Mouse (Mus musculus): ENCODE data around the gene Tas2r104. TPM values are rescaled to one million over a fixed set of nuclear protein-coding genes. Genes with fewer than 3 reads are reported as not detected.

Tas2r104 gene
- not detected in 2 replicates for polyA plus RNA-seq (2012; rRNA removed)

GRCm38 (mm10) chr6:131685644-131686043, at the start of gene Tas2r104:
Gene Tas2r104, minus strand, starts transcription at chr6:131685744.
- Histone ChIP-seq H3K4me3 (ENCODE audit: extremely low read depth, insufficient read depth, insufficient read length) (no peak within 1 kb of the TSS), H3K4me1 (ENCODE audit: control insufficient read depth, insufficient read depth, insufficient read length) (no peaks in the 10 kb centered on the region), H3K27ac (ENCODE audit: insufficient read depth, low read length) (no peak within 1 kb of the TSS), H3K27me3 (ENCODE audit: control insufficient read depth, insufficient read depth, low read length) (no peaks in the 10 kb centered on the region), H3K36me3 (ENCODE audit: control insufficient read depth, insufficient read depth, low read length) (no peaks in the 10 kb centered on the region)
- TF ChIP-seq POLR2A (IDR thresholded peaks at IDR 0.05; ENCODE audit: low read depth, low read length) (no peak), CTCF (IDR thresholded peaks at IDR 0.05; ENCODE audit: extremely low read depth, insufficient read depth, insufficient read length, insufficient replicate concordance) (no peak)
- 80% methylated on average over 1 of the region's 1 CpGs for WGBS
- no peak for DNase-seq (ENCODE audit: low read depth in 1 of 2, low spot score in 2 of 2)

GRCm38 (mm10) chr6:131712803-131713202, 27.3 kb upstream of the Tas2r104 start:
- DNase-seq (ENCODE audit: low read depth in 1 of 2, low spot score in 2 of 2) = no peak
- no peak for TF ChIP-seq POLR2A (IDR thresholded peaks at IDR 0.05; ENCODE audit: low read depth, low read length)
- TF ChIP-seq CTCF (IDR thresholded peaks at IDR 0.05; ENCODE audit: extremely low read depth, insufficient read depth, insufficient read length, insufficient replicate concordance) = no peak
- no peak overlapping the region for H3K4me3 ChIP-seq (ENCODE audit: extremely low read depth, insufficient read depth, insufficient read length)
- H3K27ac ChIP-seq (ENCODE audit: insufficient read depth, low read length) = no peak overlapping the region
- H3K4me1 ChIP-seq (ENCODE audit: control insufficient read depth, insufficient read depth, insufficient read length) = no peaks in the 10 kb centered on the region
- H3K27me3 ChIP-seq (ENCODE audit: control insufficient read depth, insufficient read depth, low read length) = no peaks in the 10 kb centered on the region
- no peaks in the 10 kb centered on the region for H3K36me3 ChIP-seq (ENCODE audit: control insufficient read depth, insufficient read depth, low read length)
- 51% methylated on average over 7 of the region's 7 CpGs for WGBS

- H3K4me3 ChIP-seq (ENCODE audit: extremely low read depth, insufficient read depth, insufficient read length) = no peak within 1 kb of the TSS
- H3K27me3 ChIP-seq (ENCODE audit: control insufficient read depth, insufficient read depth, low read length) = no peaks in the 10 kb centered on the region
- TF ChIP-seq POLR2A (IDR thresholded peaks at IDR 0.05; ENCODE audit: low read depth, low read length) (no peak), CTCF (IDR thresholded peaks at IDR 0.05; ENCODE audit: extremely low read depth, insufficient read depth, insufficient read length, insufficient replicate concordance) (no peak)
- no peak for DNase-seq (ENCODE audit: low read depth in 1 of 2, low spot score in 2 of 2)
- no peaks in the 10 kb centered on the region for H3K36me3 ChIP-seq (ENCODE audit: control insufficient read depth, insufficient read depth, low read length)
- H3K4me1 ChIP-seq (ENCODE audit: control insufficient read depth, insufficient read depth, insufficient read length) = no peaks in the 10 kb centered on the region
- H3K27ac ChIP-seq (ENCODE audit: insufficient read depth, low read length) = no peak within 1 kb of the TSS
Measured at GRCm38 (mm10) chr6:131689963-131690362, 4.4 kb upstream of the Tas2r104 start, which contains the start of gene Tas2r114. Gene Tas2r114, minus strand, starts transcription at chr6:131690063.

- Histone ChIP-seq H3K27me3 (ENCODE audit: control insufficient read depth, insufficient read depth, low read length) (no peaks in the 10 kb centered on the region), H3K4me3 (ENCODE audit: extremely low read depth, insufficient read depth, insufficient read length) (no peak within 1 kb of the TSS), H3K27ac (ENCODE audit: insufficient read depth, low read length) (no peak within 1 kb of the TSS), H3K4me1 (ENCODE audit: control insufficient read depth, insufficient read depth, insufficient read length) (no peaks in the 10 kb centered on the region), H3K36me3 (ENCODE audit: control insufficient read depth, insufficient read depth, low read length) (no peaks in the 10 kb centered on the region)
- DNase-seq (ENCODE audit: low read depth in 1 of 2, low spot score in 2 of 2) = no peak
- 73% methylated on average over 1 of the region's 1 CpGs for WGBS
- TF ChIP-seq POLR2A (IDR thresholded peaks at IDR 0.05; ENCODE audit: low read depth, low read length) (no peak), CTCF (IDR thresholded peaks at IDR 0.05; ENCODE audit: extremely low read depth, insufficient read depth, insufficient read length, insufficient replicate concordance) (no peak)
Measured at GRCm38 (mm10) chr6:131687395-131687794, 1.9 kb upstream of the Tas2r104 start, which contains the start of gene Tas2r105. Gene Tas2r105, minus strand, starts transcription at chr6:131687495.

- no peak for DNase-seq (ENCODE audit: low read depth in 1 of 2, low spot score in 2 of 2)
- WGBS = 76% methylated on average over 3 of the region's 3 CpGs
Measured at GRCm38 (mm10) chr6:131678786-131679185, 6.8 kb downstream of the Tas2r104 start, which contains the start of gene Tas2r106. Gene Tas2r106, minus strand, starts transcription at chr6:131678886.

GRCm38 (mm10) chr6:131660049-131660448, 25.5 kb downstream of the Tas2r104 start, which contains the start of gene Tas2r107:
Gene Tas2r107, minus strand, starts transcription at chr6:131660149.
- H3K4me3 ChIP-seq (ENCODE audit: extremely low read depth, insufficient read depth, insufficient read length) = no peak within 1 kb of the TSS
- H3K27me3 ChIP-seq (ENCODE audit: control insufficient read depth, insufficient read depth, low read length) = no peaks in the 10 kb centered on the region
- no peaks in the 10 kb centered on the region for H3K36me3 ChIP-seq (ENCODE audit: control insufficient read depth, insufficient read depth, low read length)
- TF ChIP-seq CTCF (IDR thresholded peaks at IDR 0.05; ENCODE audit: extremely low read depth, insufficient read depth, insufficient read length, insufficient replicate concordance) (no peak), POLR2A (IDR thresholded peaks at IDR 0.05; ENCODE audit: low read depth, low read length) (no peak)
- no peak for DNase-seq (ENCODE audit: low read depth in 1 of 2, low spot score in 2 of 2)
- H3K27ac ChIP-seq (ENCODE audit: insufficient read depth, low read length) = no peak within 1 kb of the TSS
- no peaks in the 10 kb centered on the region for H3K4me1 ChIP-seq (ENCODE audit: control insufficient read depth, insufficient read depth, insufficient read length)

More at GRCm38 (mm10) chr6:131678786-131679185, 6.8 kb downstream of the Tas2r104 start, which contains the start of gene Tas2r106:
- Histone ChIP-seq H3K36me3 (ENCODE audit: control insufficient read depth, insufficient read depth, low read length) (no peaks in the 10 kb centered on the region), H3K4me3 (ENCODE audit: extremely low read depth, insufficient read depth, insufficient read length) (no peak within 1 kb of the TSS), H3K4me1 (ENCODE audit: control insufficient read depth, insufficient read depth, insufficient read length) (no peaks in the 10 kb centered on the region), H3K27me3 (ENCODE audit: control insufficient read depth, insufficient read depth, low read length) (no peaks in the 10 kb centered on the region), H3K27ac (ENCODE audit: insufficient read depth, low read length) (no peak within 1 kb of the TSS)
- TF ChIP-seq POLR2A (IDR thresholded peaks at IDR 0.05; ENCODE audit: low read depth, low read length) = no peak

Other genes starting within 250 kb of the Tas2r104 start
- not detected in 2 replicates for gene 5430401F13Rik, start 199.3 kb downstream of the Tas2r104 start, polyA plus RNA-seq (2012; rRNA removed)
- gene Gm6619, start 199.3 kb downstream of the Tas2r104 start, polyA plus RNA-seq (2012; rRNA removed) = not detected in 2 replicates
- gene Tas2r130, start 54.8 kb downstream of the Tas2r104 start, polyA plus RNA-seq (2012; rRNA removed) = not detected in 2 replicates
- gene Tas2r107, start 25.6 kb downstream of the Tas2r104 start, polyA plus RNA-seq (2012; rRNA removed) = not detected in 2 replicates
- not detected in 2 replicates for gene Tas2r106, start 6.9 kb downstream of the Tas2r104 start, polyA plus RNA-seq (2012; rRNA removed)
- gene Tas2r105, start 1.8 kb upstream of the Tas2r104 start, polyA plus RNA-seq (2012; rRNA removed) = not detected in 2 replicates
- not detected in 2 replicates for gene Tas2r114, start 4.3 kb upstream of the Tas2r104 start, polyA plus RNA-seq (2012; rRNA removed)

Data from spleen, adult 2 months (tissue).